ENCODE assay signal across 22 mouse cellular contexts in the genomic region with DNA sequence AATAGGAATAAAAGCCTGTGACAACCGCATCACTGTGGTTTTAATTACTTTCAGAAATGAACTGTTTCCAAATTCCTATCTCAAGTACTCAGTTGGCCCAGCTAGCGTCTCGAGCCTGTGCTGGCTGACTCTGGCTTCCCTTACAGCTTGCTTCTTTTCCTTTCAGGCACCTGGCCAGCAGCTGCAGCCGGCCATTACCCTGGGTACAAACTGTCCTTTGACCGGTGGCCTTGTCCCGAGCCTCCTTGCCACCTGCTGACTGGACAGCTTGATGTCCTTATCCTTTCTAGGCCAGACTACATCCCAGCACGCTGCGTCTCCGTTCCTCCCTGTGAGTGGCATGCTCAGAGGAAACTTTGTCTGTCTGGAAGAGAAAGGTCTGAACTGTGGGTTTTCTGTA. TPM values are rescaled to one million over a fixed set of nuclear protein-coding genes. Genes with fewer than 3 reads are reported as not detected.
DNase-seq lines count a peak whose midpoint lies in the region; ATAC-seq and TF ChIP-seq lines count a peak whose summit lies in the region.
"Had no signal": no experiment of that assay in that cellular context is flagged by ENCODE, and none has a peak within 500 bp of the region (broad histone marks: within the 10 kb centered on the region; RNA-seq: fewer than 3 reads in every experiment).

No protein-coding gene starts in this region.

- WGBS in heart, postnatal 0 days = 60% methylated on average over 9 of the region's 9 CpGs
- WGBS in forebrain, embryonic 11.5 days = 83% methylated on average over 9 of the region's 9 CpGs

- no peaks in the 10 kb centered on the region for H3K36me3 ChIP-seq in heart, postnatal 0 days (replicated peaks; ENCODE audit: control insufficient read depth, insufficient read depth, low read length)
- H3K36me3 ChIP-seq in testis, adult 2 months (ENCODE audit: control insufficient read depth, insufficient read depth, low read length) = no peaks in the 10 kb centered on the region
- H3K36me3 ChIP-seq in forebrain, embryonic 11.5 days (ENCODE audit: control insufficient read depth, insufficient read depth, low read length) = no peaks in the 10 kb centered on the region
- H3K36me3 ChIP-seq: forebrain, embryonic 10.5 days; limb, embryonic 13.5 days had no signal

- H3K27me3 ChIP-seq in heart, postnatal 0 days (ENCODE audit: control insufficient read depth, insufficient read depth, low read length) = no peaks in the 10 kb centered on the region
- H3K27me3 ChIP-seq in testis, adult 2 months (ENCODE audit: control insufficient read depth, insufficient read depth, low read length) = no peaks in the 10 kb centered on the region
- no peaks in the 10 kb centered on the region for H3K27me3 ChIP-seq in forebrain, embryonic 11.5 days (ENCODE audit: control insufficient read depth, insufficient read depth, low read length)
- H3K27me3 ChIP-seq: limb, embryonic 13.5 days had no signal

- no peak for TF ChIP-seq CTCF in heart, postnatal 0 days (IDR thresholded peaks at IDR 0.05; ENCODE audit: low read depth)
- TF ChIP-seq CTCF in testis, adult 2 months (IDR thresholded peaks at IDR 0.05; ENCODE audit: control insufficient read depth, insufficient read depth, insufficient replicate concordance, low read depth, low read length) = no peak

- H3K4me2 ChIP-seq in heart, postnatal 0 days (ENCODE audit: low read depth, low read length) = no peak overlapping the region
- no peak overlapping the region for H3K4me2 ChIP-seq in forebrain, embryonic 11.5 days (ENCODE audit: low read depth, low read length, severe bottlenecking)
- H3K4me2 ChIP-seq: hindbrain, embryonic 14.5 days; limb, embryonic 13.5 days had no signal

- H3K4me1 ChIP-seq in heart, postnatal 0 days (ENCODE audit: control insufficient read depth, insufficient read depth) = no peaks in the 10 kb centered on the region
- H3K4me1 ChIP-seq in testis, adult 2 months (ENCODE audit: control insufficient read depth, insufficient read depth, low read length) = peaks cover 2% of the 10 kb centered on the region; the same call in 1 of the 2 replicates
- H3K4me1 ChIP-seq in forebrain, embryonic 11.5 days (replicated peaks; ENCODE audit: control insufficient read depth, insufficient read depth, low read length) = no peaks in the 10 kb centered on the region; the same call in 1 of the 2 replicates

- DNase-seq in heart, postnatal 0 days (ENCODE audit: low spot score) = no peak
- no peak for DNase-seq in heart, postnatal 25 days (ENCODE audit: low spot score)
- DNase-seq in adipocyte (ENCODE audit: low spot score) = peak; percentile 56
- peak; percentile 84 for DNase-seq in gastrocnemius, postnatal 25 days
- DNase-seq in forebrain, embryonic 11.5 days (ENCODE audit: low spot score) = no peak
- DNase-seq: adrenal gland, postnatal 10 days; layer of hippocampus, adult 9-11 months; lung, postnatal 10 days had no signal

- H3K9ac ChIP-seq in heart, postnatal 0 days (replicated peaks; ENCODE audit: low read depth, low read length) = no peak overlapping the region
- no peak overlapping the region for H3K9ac ChIP-seq in forebrain, embryonic 11.5 days (ENCODE audit: low read length)
- H3K9ac ChIP-seq: hindbrain, embryonic 14.5 days; limb, embryonic 13.5 days; liver, embryonic 14.5 days had no signal

- no peak for TF ChIP-seq EP300 in heart, postnatal 0 days (IDR thresholded peaks at IDR 0.05; ENCODE audit: low read depth)

- intact Hi-C loops in heart, postnatal 25 days (cut with DNase I) = loop anchor here (10.0 kb wide), 1 partner anchor 226 kb away; a partner anchor contains a TSS

- no peaks in the 10 kb centered on the region; the same call in 1 of the 2 replicates for H3K9me3 ChIP-seq in heart, postnatal 0 days (replicated peaks; ENCODE audit: control insufficient read depth, low read length)
- H3K9me3 ChIP-seq in forebrain, embryonic 11.5 days (ENCODE audit: control insufficient read depth, low read length) = no peaks in the 10 kb centered on the region
- H3K9me3 ChIP-seq: forebrain, embryonic 10.5 days; limb, embryonic 13.5 days had no signal

- no peak overlapping the region for H3K4me3 ChIP-seq in heart, postnatal 0 days (ENCODE audit: low read depth, low read length)
- no peak overlapping the region for H3K4me3 ChIP-seq in testis, adult 2 months (ENCODE audit: control insufficient read depth, low read depth, low read length)
- H3K4me3 ChIP-seq in forebrain, embryonic 11.5 days (ENCODE audit: low read depth, low read length) = no peak overlapping the region
- H3K4me3 ChIP-seq: forebrain, embryonic 10.5 days; limb, embryonic 13.5 days had no signal

- ATAC-seq in heart, postnatal 0 days (ENCODE audit: insufficient read depth, low read depth) = peak; percentile 9; the same call in 1 of the 2 replicates
- ATAC-seq in inflammation-experienced regulatory T-cells, adult 6 months = no peak
- no peak for ATAC-seq in forebrain, embryonic 11.5 days (replicated peaks; ENCODE audit: low FRiP score)
- ATAC-seq: CD4-positive, CD25-positive, alpha-beta regulatory T cell, adult 4 months; intestine, embryonic 16.5 days; midbrain, embryonic 16.5 days had no signal

- no peak overlapping the region for H3K27ac ChIP-seq in heart, postnatal 0 days (ENCODE audit: low read depth)
- no peak overlapping the region for H3K27ac ChIP-seq in testis, adult 2 months (ENCODE audit: control insufficient read depth, insufficient read depth, low read depth, low read length)
- H3K27ac ChIP-seq in forebrain, embryonic 11.5 days (ENCODE audit: low read depth, low read length) = no peak overlapping the region
- H3K27ac ChIP-seq: hindbrain, embryonic 14.5 days; limb, embryonic 13.5 days; liver, embryonic 14.5 days had no signal

- 0 out of 2 replicates have a peak, but pooled peaks have one; percentile 28 for TF ChIP-seq POLR2A in testis, adult 2 months (IDR thresholded peaks at IDR 0.05; ENCODE audit: control insufficient read depth, low read depth, low read length)

RNA-seq across cellular contexts. Expression of a gene that starts 4.1 kb away (rescaled TPM):
- total RNA-seq in heart, postnatal 0 days (2014; rRNA removed; ENCODE audit: low replicate concordance) = not detected in 2 replicates
- 0.36 TPM in 1 of 2 replicates, not detected in the other for polyA plus RNA-seq in heart, postnatal 0 days (2015; fragmentation: Nextera tagmentation; extraction: Ambion mirVana)
- total RNA-seq in heart, postnatal 25 days (2021) = not detected
- total RNA-seq in gastrocnemius, postnatal 25 days (2021) = not detected
- 272 and 285 TPM in 2 replicates for polyA plus RNA-seq in testis, adult 2 months (2012; rRNA removed)
- 1 to 10 TPM; 2.6 to 7.4 (median 6.1) TPM for polyA plus RNA-seq in inflammation-experienced regulatory T-cells, adult 6 months (2017; shearing (Covaris generic))
- polyA plus RNA-seq in forebrain, embryonic 11.5 days (2014; fragmentation: Nextera tagmentation; extraction: Ambion mirVana) = not detected in 2 replicates
- total RNA-seq: adrenal gland, postnatal 10 days; heart, adult 8-10 months; heart, postnatal 10 days; left cerebral cortex, postnatal 10 days; megakaryocyte-erythroid progenitor cell, adult 5-6 weeks; MEL had no signal
- polyA plus RNA-seq: limb, embryonic 13.5 days; liver, embryonic 14.5 days had no signal

RNA-seq across cellular contexts. Expression of a gene that starts 17.3 kb away (rescaled TPM):
- 6.5 and 8.7 TPM in 2 replicates for total RNA-seq in heart, postnatal 0 days (2014; rRNA removed; ENCODE audit: low replicate concordance)
- polyA plus RNA-seq in heart, postnatal 0 days (2015; fragmentation: Nextera tagmentation; extraction: Ambion mirVana) = 10.7 and 11.1 TPM in 2 replicates
- total RNA-seq in heart, postnatal 25 days (2021) = 10 to 100 TPM in 1 of 2 experiments, 1 to 10 TPM in 1; 8.6 to 10.6 TPM
- 10 to 100 TPM; 14.1 to 15.3 TPM for total RNA-seq in gastrocnemius, postnatal 25 days (2021)
- 0.94 and 1.2 TPM in 2 replicates for polyA plus RNA-seq in testis, adult 2 months (2012; rRNA removed)
- 1 to 10 TPM; 1.1 to 2.1 (median 1.5) TPM for polyA plus RNA-seq in inflammation-experienced regulatory T-cells, adult 6 months (2017; shearing (Covaris generic))
- polyA plus RNA-seq in forebrain, embryonic 11.5 days (2014; fragmentation: Nextera tagmentation; extraction: Ambion mirVana) = 7.3 and 9.3 TPM in 2 replicates

RNA-seq across cellular contexts. Expression of a gene that starts 36.0 kb away (rescaled TPM):
- total RNA-seq in heart, postnatal 0 days (2014; rRNA removed; ENCODE audit: low replicate concordance) = 23.9 and 43.4 TPM in 2 replicates
- 18.7 and 21.2 TPM in 2 replicates for polyA plus RNA-seq in heart, postnatal 0 days (2015; fragmentation: Nextera tagmentation; extraction: Ambion mirVana)
- total RNA-seq in heart, postnatal 25 days (2021) = 10 to 100 TPM; 15.1 to 16.1 TPM
- total RNA-seq in gastrocnemius, postnatal 25 days (2021) = 10 to 100 TPM; 31.5 to 36.3 TPM
- polyA plus RNA-seq in testis, adult 2 months (2012; rRNA removed) = 68.0 and 71.3 TPM in 2 replicates
- 10 to 100 TPM in 1 of 3 experiments, 1 to 10 TPM in 2; 7.3 to 10.0 (median 8.0) TPM for polyA plus RNA-seq in inflammation-experienced regulatory T-cells, adult 6 months (2017; shearing (Covaris generic))
- 9.6 and 9.8 TPM in 2 replicates for polyA plus RNA-seq in forebrain, embryonic 11.5 days (2014; fragmentation: Nextera tagmentation; extraction: Ambion mirVana)

Comparison
In these comparisons a context has a peak if more than half of its experiments do, and no peak if none do; other contexts are left out.
1. DNase-seq: peak in adipocyte (single experiment) and gastrocnemius, postnatal 25 days (single experiment); none in heart, postnatal 0 days (single experiment), heart, postnatal 25 days (single experiment) and forebrain, embryonic 11.5 days (single experiment).
2. RNA of a gene that starts 4.1 kb away (polyA plus RNA-seq): 272 to 285 TPM in testis, adult 2 months; 2.6 to 7.4 TPM in inflammation-experienced regulatory T-cells, adult 6 months, 0.36 TPM in heart, postnatal 0 days and not detected in forebrain, embryonic 11.5 days; every median in the first group is over 10 times any median in the second.